Mouse (Mus musculus): Measurements from ENCODE around the gene Lsamp.

DNA sequence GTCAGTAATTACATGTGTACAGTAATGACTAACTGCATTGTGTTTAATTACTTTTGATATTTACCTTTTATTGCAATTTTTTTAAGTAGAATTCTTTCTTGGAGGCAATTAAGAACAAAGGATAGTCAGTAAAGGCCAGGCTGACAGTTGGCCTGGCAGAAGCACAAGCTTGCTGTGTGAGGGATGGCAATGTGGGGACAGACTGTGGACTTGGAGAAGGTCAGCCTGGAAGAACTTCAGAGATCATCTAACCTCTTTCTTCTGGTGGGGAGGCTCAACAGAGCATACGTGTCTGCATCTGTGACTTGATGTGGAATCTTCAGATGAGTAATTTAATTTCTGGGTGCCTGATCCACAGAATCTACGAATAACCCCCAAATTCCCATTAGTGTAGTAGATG is 1669.1 kb downstream of the Lsamp start:
- TF ChIP-seq CTCF (IDR thresholded peaks at IDR 0.05; ENCODE audit: low read depth, low read length) (no peak), POLR2A (IDR thresholded peaks at IDR 0.05; ENCODE audit: extremely low read depth, insufficient read depth, low read length) (no peak)
